Mouse (Mus musculus): ENCODE measurements around the gene Pgm5.

Pgm5 gene

DNA sequence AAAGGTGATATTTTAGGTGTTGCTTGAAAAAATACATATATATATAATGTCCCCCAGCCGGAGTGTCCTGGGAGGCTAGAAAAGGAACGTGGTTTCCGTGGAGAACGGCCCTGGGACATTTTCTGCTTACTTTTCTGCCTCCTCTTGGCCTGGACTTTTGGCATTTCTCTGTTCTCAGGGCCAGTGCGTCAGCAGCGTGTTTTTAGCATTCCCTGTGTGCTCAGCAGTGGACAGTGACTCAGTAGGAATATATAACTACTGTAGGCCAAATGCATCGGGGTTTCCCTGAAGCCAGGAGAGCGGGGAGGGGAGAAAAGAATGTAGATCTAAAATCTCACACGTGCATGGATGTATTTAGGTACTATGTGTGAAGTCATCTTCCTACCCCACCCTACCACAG lies 3.8 kb upstream of the Pgm5 start:
- DNase-seq: no peak

DNA sequence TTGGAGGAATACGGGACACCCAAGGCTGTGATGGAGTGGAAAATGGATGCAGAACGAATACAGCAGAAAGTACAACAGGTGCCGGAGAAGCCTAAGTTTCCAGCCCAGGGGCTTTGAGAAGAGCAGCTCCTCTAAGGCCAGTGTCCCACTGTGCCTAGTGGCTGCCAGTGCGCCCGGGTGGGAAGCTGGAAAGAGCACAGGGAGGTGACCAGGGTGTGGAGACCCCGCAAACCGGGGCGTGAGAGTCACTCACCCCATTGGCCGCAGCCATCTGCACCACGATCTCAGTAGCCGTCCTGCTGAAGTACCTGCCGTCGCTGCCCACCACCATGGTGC lies 411 bp downstream of the Pgm5 start:
- no peak for DNase-seq

DNA sequence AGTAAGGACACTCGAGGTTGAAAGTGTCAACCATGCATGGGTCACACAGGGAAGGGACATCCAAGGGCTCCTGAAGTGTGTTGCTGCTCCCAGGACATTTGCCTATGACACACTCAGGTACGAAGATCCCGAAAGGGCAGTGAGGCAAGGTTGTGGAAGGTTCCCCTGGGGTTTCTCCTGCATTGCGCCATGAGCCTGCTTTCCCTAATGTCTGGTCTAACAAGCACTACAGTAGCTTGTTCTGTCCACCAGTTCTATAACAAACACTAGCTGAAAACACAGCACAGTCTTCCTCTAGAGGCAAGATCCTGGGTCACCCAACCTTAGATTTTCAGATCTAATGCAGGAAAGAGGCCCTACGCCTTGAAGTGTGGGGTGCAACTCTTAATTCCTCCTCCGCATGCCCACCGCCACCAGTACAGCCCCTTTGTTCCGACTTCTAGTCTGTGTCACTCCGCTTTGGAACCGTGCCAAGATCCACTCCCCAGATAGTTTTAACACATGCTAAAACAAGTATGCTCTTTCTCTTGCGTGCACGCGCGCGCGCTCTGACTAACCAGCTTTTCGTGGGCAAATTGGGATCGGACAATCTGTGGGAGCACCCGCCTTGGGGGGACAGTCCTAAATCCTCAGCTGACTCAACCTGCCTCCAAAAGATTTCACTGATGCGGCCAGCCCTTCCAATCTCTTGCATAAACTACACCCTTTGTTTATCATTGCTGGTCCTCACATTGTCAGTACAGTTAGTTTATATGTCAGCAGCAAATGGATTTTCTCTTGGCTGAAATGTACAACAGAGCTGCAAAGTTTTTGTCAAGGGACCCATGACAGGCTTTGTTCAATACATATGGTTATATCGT lies 10.0 kb downstream of the Pgm5 start:
- no peak for DNase-seq

DNA sequence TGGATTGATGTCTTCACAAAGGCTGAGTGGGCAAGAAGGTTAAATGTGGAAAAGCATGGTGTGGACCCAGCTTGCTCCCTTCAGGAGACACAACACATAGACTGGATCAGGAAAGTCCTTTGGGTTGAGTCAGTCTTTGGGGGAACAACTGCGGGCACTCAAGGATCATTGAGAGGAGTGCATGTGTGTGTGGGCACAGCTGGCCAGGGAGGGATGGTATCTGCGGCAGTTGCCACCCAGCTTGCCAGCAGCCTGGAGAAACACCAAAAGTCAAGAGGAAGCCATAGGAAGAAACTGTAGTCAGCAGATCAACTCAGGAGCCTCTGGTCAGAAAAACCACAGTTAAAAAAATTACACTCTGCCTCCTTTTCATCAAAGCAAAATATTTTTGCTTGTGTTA lies 12.8 kb downstream of the Pgm5 start:
- DNase-seq: no peak

DNA sequence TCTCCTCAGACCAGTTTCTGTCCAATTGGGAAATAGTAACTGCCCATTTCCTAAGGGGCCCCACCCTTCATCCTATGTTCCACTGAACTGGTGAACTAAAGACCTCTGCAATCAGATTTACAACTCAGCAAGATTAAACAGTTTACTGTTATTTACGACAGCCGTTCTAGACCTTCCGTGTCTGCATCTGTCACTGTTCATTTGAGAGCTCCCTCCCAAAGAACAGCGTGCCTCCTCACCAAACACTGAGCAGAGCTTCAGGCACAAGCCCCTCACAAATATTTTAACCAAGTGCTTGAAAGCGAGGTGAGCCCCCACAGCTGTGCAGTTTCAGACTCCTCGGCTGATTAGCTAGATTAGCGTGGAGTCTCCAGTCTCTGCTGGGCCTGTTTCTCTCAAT lies 13.3 kb downstream of the Pgm5 start:
- DNase-seq: no peak

DNA sequence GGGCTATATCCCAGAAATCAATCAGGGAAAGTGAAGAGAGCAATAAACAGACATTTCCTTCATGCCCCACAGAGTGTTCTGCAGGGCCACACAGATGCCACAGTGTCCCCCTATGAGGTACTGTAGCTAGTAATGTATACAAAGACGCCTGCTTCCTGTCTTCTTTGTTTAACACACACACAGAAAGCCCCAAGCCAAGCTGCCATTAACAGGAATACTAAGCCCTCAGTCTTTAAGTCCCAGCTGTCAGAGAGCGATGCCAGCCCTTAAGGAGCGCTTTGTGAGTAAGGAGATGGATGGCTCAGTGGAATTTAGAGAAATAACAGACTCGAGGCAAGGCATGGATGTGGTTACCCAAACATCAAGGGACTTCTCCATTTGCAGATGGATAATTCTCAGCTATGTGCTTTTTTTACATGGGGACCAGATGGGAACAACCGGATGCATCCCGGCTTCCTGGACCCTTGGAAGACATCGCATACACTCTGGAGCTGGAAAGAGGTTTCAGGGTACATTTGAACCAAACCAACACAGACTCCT lies 16.6 kb downstream of the Pgm5 start:
- DNase-seq: no peak

DNA sequence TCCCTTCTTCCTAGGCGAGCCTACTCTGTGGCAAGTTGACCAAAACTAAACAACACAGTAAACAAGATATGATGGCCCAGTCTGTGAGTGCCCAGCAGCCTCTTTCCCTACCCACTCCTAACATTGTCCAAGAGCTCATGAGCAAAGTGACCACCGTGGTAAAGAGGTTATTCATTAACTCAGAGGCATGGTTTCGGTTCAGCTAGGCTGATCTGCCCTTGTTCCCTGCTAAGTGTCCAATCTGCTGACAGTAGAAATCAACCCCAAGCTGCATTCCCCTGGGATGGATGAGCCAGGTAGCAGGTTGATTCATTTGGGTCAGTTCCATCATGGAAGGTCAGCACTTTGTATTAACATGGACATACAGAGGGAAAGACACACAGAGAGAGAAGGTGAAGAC lies 19.6 kb downstream of the Pgm5 start:
- DNase-seq: no peak

DNA sequence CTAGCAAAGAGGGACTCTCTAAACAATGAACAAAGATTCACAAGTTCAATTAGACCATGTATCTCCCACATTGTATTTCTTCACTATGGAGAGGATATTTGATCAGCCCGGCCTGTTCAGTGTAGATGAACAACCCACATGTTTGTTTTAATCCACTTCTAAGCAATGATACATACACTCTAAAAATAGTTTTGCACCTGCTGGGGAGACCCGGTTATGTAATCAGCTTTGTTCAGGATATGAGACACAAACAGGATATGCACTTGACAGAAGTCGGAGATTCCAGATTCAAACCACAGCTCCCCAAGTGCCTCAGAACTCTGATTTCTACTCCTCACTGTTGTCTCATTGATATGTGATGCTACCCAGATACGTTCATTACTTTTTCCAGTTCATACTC lies 37.1 kb downstream of the Pgm5 start:
- DNase-seq: peak; percentile 16

DNA sequence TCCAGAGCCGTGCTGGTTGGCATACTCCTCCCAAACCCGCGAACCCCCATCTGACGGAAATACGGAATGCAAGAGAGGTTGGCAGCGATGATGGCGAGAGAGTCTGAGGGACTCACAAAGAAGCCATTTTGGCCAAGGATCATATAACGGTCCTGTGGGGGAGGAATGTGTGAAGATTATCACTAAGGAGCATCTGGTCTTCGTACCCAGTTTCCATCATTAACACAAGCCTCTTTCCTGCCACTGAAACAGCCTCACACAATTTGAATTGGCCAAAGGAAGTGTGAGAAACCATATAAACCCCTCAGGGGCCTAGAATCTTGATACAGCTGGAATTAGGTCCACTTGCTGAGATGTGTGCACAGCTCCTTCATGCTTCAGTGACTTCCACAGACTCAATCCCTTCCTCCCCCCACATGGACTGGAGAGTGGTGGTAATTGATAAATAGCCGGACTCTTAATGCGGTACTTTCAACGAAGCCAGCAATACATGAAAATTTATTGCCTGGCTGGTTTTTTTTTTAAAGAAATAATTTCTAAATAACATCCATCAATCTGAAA lies 45.9 kb downstream of the Pgm5 start:
- DNase-seq: no peak

DNA sequence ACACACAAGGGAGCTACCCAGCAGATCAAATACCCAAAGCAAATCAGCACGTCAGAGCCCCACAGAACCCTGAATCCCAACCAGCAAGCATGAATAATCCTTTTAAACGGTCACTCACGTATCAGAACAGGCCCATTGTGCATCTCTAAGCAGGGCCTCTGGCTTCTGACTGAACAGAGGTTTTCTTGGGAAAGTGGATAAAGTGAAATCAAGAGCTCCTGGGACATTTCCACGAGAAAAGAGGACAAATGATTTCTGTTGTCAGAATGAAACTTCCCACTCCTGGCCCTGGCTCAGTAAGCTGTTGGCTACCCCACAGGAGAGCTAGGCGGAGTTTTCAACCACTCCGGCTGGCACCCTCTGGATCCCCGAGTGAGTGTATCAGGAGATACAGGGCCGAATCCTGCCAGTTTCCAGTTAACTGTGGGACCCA lies 48.8 kb downstream of the Pgm5 start:
- no peak for DNase-seq

DNA sequence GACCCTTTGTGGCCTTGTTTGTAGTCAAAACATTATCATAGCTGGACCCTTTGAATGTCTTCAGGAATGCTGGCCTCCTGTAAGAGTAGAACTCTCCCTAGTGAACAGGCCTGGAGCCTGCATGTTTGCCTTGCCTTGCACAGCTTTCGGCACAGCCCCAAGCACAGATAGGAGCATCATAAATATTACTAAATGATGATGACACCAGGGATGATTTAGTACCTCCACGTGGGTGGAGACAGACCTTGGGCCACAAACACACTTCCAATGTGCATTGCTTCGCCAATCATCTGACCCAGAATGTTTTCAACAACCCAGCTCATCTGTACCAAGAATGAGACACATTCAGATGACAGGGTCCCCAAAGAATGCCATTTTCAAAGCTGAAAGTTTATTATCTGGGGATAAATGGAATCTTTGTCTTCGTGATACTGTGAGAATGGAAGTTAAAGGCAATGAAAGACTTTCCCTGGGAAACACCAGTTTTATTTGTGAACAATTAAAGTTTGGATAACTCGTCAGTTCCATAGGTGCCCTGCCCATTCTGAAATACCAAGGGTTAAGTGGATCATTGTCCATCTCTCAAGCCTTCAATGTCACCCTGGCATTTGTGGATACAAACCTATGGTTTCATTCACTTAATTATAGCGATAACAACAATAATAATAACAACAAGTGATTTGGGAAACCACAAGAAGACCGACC lies 49.4 kb downstream of the Pgm5 start:
- no peak for DNase-seq

DNA sequence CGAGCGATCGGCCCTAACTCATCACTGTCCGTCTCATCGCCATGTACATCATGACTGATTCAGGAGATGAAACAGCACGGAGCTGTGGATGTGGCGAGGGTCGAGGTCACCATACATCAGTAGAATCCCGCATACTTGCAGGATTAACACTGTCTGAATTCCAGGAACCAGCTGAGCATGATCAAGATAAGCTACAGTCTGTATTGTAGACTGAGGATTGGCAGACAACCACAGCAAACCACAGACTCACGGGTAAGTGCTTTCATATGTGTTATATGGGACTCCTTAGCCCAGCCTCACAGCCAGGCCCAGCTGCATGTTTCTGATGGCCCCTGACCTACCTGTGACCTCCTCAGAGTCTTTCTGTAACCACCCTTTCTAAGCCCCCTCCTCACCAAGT lies 50.2 kb downstream of the Pgm5 start:
- DNase-seq: no peak

DNA sequence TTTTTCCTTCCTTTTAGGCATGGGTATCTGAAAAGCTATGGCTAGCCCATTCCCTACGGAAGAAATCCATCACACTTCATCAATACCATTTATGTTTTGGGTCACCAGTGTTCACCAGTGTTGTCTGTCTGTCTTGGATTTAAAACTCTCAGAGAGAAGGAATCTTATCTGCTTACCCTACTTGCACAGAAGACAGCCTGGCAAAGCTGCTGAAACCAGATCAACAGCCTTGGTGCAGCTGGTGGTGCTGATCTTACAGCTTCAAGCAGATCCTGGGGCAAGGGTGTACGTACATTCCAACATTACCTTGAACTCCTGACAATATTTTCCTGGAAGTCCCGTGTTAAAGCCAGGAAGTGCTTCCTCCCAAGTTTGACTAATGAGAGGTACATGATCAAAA lies 55.6 kb downstream of the Pgm5 start:
- no peak for DNase-seq

DNA sequence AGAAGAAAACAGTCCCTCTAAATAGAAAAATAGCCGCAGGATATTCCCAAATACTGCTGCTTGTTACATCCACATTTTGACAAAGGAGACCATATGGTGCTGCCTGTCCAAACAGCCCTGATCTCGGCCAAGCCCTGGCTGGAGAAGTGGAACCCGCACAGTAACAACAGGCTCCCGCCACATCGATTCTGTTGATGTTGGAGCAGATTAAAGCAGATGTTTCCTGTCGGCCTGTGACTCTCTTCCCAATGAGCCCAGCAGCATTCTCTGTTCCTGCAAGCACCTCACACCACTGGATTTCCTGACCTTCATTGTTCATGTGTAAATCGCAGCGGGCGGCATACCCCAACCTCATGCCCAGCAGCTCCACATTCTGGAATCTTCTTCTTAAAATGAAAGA lies 64.0 kb downstream of the Pgm5 start:
- no peak for DNase-seq

DNA sequence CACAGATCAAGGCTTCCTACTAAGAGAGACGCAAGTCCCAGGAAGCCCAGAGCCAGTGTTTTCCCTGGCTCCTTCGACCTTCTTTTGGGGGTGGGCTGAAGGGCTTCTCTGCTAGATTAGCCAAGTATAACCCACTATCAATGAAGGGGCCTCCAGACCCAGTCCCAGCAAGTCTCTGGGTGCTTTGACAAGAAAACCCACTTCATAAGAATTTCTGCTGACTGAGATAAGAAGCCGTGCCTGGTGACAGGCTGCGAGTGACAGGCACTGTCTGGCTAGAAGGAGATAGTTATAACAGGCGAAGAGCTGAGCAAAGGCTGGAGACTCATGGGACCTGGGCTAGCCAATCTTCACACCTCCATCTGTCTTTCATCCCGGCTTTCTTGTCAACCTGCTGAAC lies 67.3 kb downstream of the Pgm5 start:
- no peak for DNase-seq

DNA sequence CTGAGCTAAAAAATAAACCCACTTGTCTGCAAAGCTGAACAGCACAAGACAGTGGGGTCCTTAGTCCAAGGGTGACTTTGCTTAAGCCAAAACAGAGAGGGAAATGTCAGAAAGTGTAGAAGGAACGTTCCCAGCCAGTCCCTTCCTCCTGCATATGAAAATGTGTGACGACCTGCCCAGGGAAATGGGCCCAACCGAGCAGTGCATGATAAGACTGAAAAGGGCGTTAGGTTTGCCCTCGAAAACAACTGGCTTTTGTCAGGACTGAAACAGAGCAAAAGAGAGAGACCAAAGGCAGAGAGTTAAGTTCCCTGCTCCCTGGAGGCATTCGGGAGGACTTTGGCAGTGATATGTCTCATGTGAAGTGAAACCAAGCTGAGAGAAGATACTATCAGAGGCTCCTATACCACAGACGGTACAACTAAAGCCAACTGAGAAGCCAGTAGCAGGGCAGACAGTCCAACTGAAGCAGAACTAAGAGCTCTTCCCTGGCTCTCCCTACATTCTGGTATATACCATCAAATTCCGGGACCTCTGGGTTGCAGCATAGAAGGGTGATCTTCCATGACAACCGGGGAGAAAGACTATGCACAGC lies 68.0 kb downstream of the Pgm5 start:
- no peak for DNase-seq

DNA sequence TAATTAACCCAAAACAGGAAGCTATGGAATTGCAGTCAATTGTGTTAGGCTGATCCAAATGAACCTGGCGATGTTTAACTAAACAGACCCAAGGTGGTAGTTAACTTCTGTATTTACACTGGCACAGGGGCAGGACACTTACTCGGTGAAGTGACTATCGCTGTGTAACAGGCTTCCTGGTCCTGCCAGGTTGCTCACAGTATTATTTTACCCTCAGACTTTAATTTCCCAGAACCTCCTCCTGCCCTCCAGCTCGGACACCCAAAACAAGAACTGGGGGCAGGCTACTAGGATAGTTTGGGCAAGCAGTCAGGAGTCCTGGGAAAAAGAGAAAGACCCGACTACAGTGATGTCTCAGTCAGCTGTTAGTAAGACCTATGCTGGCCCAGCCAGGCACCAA lies 68.8 kb downstream of the Pgm5 start:
- no peak for DNase-seq

DNA sequence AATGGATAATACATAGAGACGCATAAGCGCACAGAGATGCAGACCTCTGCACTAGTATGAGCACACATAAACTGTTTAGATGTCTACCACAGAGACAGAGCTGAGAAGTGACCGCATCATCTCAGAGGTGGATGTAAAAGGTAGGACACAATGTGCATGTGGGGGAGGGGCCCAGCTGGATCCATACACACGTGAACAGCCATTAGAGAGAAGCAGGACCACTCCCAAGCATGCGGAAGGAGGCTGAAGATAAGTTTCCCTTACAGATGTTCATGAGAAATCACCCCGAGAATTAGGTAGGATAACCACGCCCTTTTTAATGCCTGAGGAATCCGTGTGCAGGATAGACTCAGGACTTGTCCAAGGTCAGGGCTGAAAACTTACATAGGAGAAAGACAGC lies 75.8 kb downstream of the Pgm5 start:
- DNase-seq: no peak

DNA sequence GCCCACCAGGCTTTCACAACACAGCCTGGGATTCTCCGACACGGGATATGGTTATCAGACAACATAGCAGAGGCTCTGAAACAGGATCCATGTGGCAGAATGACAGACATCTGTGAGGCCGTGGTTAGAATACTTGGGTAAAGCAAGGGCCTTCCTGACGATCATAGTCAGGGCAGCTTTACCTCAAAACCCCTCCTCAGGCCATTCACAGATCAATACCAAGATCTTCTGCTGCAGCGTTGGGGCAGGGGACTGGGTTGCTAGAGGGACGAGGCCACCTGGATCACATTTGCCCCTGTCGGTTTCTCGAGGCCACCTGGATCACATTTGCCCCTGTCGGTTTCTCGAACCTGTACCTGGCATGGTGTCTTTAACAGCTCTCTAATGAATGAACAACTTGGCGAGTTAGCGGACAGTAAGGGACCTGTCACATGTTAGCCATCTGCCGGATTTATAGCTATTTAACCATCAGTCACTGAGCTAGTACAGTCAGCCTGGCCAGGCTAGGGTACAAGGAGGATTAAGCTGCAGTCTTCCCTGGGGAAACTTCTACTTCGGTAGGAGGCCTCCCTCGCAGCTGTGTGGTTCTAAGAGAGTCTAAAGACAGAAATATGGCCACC lies 76.5 kb downstream of the Pgm5 start:
- DNase-seq: no peak

DNA sequence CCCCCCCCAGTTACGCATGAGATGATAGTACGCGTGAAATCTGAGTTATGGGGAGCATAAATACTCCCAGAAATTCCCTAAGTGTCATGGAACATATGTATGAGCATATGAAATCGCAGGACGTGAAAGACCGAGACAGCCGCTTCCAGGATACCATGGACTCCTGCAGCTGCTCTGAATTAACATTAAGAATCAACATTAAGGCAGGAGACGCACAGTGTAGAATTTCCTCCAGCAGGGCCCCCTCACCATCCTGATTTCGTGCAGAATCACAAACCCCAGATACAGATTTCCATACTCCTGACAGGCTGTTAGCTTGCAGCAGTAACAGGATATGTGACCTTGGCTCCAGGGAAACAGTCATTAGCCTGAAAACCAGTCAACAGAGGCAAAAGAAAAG lies 77.9 kb downstream of the Pgm5 start:
- peak; percentile 12 for DNase-seq

DNA sequence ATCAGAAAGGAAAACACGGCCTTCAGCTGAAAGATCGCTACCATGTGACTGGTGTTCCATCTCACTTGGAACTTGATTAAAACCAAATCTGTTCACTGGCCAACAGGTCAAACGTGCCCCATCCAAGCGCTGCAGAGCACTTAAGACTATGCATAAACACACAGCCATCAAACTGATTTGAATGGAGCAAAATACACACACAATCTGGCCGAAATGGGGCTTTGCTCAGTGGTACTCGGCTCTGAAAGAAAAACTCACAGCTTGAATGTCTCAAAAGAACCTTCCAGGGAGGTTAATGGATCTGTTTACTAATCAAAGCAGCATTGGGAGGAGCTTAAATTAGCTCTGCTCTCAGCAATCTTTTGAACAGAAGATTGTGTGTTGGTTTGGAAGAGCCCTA lies 81.7 kb downstream of the Pgm5 start:
- DNase-seq: no peak

DNA sequence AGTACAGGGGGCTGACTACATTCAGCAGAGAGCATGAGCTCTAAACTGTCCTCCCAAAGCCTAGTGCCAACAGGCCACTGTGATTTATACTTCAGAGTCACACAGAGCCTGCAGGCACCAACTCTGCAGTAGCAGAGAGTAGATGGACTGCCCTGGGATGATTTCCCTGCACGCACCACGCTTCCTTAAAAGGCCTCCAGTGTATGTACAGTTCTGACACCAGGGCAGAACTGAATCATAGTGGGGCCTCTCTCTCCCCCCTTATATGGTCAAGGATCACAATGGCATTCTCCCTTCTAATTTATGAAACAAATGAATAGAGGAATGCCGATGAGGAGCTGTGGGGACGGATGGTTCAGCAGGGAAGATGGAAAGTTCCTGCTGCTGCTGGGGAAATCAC lies 91.3 kb downstream of the Pgm5 start:
- DNase-seq: no peak

DNA sequence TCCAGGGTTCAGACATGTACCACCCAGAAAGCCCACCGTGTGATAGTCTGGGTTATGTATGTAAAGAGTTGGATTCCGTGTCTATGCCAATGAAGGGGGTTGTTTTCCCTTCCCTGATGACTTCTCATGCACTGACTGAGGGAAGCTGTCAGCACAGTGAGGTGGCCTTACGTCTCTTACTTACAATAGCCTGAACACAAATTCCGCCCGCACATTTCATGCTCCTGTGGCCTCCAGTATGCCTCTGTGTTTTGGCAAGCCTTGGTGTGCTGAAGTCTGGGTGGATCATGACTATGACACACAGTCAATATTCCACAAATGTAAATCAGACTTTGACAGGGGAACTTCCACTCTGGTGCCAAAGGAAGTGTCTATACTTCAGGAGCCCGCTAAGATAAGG lies 94.3 kb downstream of the Pgm5 start:
- DNase-seq: no peak
